Mouse (Mus musculus) adrenal gland, postnatal 4 days (tissue): Measurements from ENCODE around the gene Taf1d. TPM values are rescaled to one million over a fixed set of nuclear protein-coding genes. Genes with fewer than 3 reads are reported as not detected.

Experiments
- microRNA-seq: library from miRNA; unstranded; fragments of <30 nt; microRNA quantifications from one replicate; pipeline ENCODE4 v1.2.0, GENCODE M21; 2021
- total RNA-seq, 2 experiments: library from RNA; stranded (reverse); gene quantifications; 2 replicates each; pipeline ENCODE4 v1.2.3; 2021

The Taf1d gene
- total RNA-seq, 2 experiments from 2014 or later: 121 to 148 TPM

Small RNAs within 50 kb of the gene (microRNA-seq; reads per million reads assigned to microRNA genes)
- not detected for gene Gm49349
- not detected for gene mmu-mir-7650

Other genes starting within 250 kb of the Taf1d start
- gene Hephl1, start 194.1 kb upstream of the Taf1d start, total RNA-seq: under 1 TPM; 0.14 to 0.17 TPM
- gene Vstm5, start 67.2 kb upstream of the Taf1d start, total RNA-seq: 1 to 10 TPM; 1.5 to 2.0 TPM
- gene Med17, start 26.3 kb upstream of the Taf1d start, total RNA-seq: 10 to 100 TPM; 46.9 to 51.3 TPM
- gene 4931406C07Rik, start 234 bp downstream of the Taf1d start, total RNA-seq: 10 to 100 TPM; 68.9 to 71.8 TPM
- gene Cep295, start 51.6 kb downstream of the Taf1d start, total RNA-seq: 10 to 100 TPM; 25.5 to 27.4 TPM
- gene Smco4, start 187.2 kb downstream of the Taf1d start, total RNA-seq: 10 to 100 TPM; 28.9 to 34.1 TPM